Mouse (Mus musculus): ENCODE data around the gene Vmn2r87. TPM values are rescaled to one million over a fixed set of nuclear protein-coding genes. Genes with fewer than 3 reads are reported as not detected.
"Not testable (repeated sequence)": the region's sequence is repeated elsewhere in the genome, so short reads cannot be mapped to it uniquely, and the experiment has no call there.

Vmn2r87 gene
- not detected in 2 replicates for total RNA-seq (2015)
- not detected in 2 replicates for total RNA-seq (2017)

DNA sequence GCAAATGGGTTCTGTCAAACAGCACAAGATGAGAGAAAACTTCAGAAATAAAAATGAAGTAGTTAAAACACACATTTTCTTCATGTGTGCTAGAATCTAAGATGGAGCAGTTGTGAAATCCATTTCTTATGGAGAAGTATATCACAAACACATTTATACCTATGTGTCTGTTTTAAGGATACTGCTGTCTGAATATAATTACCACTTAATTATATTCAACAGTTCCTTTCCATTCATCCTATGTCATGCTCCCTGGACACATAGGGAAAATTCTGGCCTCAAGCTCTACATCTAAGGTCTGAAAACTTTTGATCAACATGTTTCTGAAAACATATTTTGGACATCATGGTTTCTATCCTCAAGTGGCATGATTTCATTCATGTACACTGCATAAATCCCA lies at the start of gene Vmn2r87:
TSS of gene Vmn2r87 (minus strand) at position 101 of the 400 bp plus-strand sequence.
- ATAC-seq (ENCODE audit: poor library complexity, severe bottlenecking), result no peak

DNA sequence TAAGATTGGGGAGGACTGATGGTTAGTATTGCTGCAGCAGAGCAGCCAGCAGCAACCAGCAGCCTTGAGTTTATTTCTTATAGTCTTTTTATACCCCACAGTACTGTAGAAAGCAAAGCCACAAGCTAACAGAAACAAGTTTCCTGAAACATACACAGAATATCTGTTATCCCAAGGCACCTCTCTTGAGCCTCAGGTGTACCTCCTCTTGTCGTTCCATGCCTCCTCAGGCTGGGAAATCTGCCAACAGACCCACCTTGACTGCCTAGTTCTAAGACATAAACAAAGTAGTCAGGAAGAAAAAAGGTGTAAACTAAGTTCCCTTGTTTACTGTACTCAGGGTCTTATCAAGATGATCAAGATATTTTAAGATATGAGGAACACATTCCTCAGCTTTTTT lies 47.1 kb upstream of the Vmn2r87 start:
- ATAC-seq (ENCODE audit: poor library complexity, severe bottlenecking), result not testable (repeated sequence)

DNA sequence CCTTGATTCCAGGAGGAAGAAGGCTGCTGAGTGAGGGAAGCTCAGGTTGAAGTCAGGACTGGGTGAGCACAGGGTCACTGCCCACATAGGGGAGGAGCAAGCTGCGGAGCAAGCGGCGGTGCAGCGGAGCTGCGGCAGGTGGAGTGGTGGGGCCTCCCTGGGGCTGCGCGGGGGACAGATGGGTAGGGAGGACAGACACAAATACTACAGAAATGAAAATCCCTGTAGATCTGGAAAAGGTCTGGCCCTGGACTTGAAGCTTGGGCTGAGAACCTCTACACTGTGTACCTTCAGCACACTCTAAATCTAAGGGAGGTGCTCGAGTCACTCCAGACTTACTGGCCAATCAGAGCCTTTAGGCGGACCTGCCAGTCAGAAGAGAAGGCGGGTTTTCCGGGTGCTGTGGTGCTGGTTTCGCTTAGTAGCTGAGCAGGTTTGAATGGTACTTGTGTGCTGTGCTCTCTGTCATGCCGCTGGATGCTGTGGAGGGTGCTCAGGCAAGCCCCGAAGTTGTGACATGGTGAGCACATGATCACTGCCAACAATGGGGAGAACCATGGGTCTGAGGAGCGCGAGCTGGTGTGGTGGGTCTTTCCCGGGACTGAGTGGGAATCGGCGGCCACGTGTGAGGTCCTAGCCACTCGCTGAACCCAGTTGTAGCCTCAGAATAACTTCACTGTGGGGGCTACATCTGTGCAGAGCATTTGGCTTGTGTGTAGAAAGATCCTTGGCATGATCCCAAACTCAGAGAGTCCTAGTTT lies 44.9 kb upstream of the Vmn2r87 start:
- peak; percentile 92 for ATAC-seq (ENCODE audit: poor library complexity, severe bottlenecking)

DNA sequence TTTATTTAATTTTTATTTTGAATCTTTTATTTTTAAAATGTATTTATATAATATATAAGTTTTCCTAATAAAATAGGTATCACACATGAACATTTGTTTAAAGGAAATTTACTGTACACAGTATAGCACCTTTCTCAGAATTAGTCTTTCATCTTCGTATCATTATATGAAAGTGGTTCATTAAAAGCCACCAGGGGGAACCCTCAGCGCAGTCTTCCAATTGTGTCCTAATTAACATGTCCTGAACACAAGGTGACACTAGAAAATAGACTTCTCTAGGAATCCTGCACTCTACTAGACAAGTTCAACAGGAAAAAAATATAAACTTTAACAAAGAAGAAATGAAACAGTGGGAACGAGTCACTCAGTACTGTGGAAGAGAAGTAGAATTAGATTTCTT lies 38.9 kb upstream of the Vmn2r87 start:
- ATAC-seq (ENCODE audit: poor library complexity, severe bottlenecking), result peak; percentile 60; the same call in 1 of the 2 replicates

DNA sequence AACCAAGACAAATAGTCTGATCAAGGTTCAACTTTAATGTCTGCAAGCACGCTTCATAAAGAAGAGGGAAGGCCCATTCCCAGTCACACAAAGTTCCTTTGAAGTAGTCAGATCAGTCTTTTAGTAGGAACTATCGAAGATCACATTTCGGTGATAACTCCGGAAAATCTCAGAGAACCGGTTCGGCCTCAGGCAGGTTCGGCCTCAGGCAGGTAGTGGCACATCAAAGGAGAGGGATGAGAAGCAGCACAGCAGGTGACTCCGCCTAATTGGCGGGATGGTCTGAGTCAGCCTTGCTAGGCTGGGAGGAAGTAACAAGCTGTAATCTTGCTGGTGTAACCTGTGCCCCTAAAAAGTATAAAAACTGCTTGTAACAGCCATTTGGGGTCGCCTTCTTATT lies 30.7 kb upstream of the Vmn2r87 start:
- no peak for ATAC-seq (ENCODE audit: poor library complexity, severe bottlenecking)

DNA sequence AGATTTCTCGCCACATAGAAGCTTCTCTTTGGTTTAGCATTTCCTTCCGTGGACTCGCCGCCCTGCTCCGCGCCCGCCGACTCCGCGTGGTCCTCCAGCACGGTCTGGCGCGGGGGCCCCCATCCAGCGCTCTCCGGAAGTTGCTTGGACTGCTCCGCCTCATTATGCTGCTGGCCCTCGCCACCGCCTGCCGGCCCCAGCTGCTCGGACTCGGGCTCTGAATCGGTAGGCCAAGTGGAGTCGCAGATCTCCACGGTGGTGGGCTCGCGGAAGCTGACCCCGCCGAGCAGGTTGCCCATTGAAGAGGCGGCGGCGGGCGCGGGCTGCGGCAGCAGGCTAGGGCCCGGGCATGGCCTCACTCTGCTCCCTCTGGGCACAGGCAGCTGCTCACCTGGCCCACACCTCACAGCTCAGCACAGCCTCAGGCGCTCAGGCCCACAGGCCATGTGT lies 26.9 kb downstream of the Vmn2r87 start:
- ATAC-seq (ENCODE audit: poor library complexity, severe bottlenecking), result peak; percentile 80

DNA sequence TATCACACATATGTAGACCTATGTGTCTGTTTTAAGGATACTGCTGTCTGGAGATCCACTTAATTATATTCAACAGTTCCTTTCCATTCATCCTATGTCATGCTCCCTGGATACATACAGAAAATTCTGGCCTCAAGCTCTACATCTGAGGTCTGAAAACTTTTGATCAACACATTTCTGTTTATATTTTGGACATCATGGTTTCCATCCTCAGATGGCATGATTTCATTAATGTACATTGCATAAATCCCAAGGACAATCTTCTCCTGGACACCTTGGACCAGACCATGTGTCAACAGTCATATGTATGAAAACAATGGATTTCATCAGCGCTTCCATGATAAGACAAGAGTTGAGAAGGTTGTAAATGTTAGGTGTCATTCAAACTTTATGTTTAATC lies 41.2 kb downstream of the Vmn2r87 start, which contains the start of gene Vmn2r86:
TSS of gene Vmn2r86 (minus strand) at position 101 of the 400 bp plus-strand sequence.
- ATAC-seq (ENCODE audit: poor library complexity, severe bottlenecking), result not testable (repeated sequence)

DNA sequence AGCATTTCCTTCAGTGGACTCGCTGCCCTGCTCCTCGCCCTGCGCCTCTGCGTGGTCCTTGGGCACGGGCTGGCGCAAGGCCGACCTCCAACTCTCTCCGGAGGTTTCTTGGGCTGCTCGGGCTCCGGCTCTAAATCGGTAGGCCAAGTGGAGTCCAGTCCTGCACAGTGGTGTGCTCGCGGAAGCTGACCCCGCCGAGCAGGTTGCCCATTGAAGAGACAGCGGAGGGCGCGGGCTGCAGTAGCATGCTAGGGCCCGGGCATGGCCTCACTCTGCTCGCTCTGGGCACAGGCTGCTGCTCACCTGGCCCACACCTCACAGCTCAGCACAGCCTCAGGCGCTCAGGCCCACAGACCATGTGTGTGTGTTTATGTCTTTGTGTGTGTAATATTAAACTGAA lies 52.4 kb downstream of the Vmn2r87 start:
- ATAC-seq (ENCODE audit: poor library complexity, severe bottlenecking), result no peak

DNA sequence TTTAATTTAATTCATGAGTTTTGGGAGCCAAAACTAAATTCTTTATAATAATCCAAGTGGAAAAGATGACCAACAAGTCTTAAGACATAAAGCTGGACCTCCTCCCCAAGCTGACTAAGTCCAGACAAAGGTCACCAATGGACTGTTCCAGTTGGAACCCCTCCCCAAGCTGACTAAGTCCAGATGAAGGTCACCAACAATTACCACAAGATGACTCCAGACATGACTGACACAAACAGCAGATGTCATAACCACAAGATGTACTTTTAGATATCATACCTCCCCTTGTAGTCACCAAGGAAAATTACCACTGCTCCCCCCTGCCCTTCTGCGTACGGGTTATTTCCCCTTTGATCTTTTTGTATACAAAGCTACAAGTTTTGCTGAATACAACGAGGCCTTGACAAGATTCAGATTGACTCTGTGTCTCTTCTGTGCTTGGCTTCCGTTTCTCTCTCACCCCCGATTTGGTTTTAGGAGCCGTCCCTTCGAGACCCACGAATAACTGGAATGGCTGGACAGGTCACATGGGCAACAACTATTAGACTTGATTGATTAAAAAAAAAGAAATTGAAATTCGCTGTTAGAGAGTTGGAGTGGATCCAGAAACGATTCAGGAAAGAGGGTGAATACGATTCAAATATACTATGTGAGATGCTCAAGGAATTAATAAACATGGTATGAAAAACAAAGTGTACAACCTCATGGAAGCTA lies 62.9 kb downstream of the Vmn2r87 start:
- ATAC-seq (ENCODE audit: poor library complexity, severe bottlenecking), result not testable (repeated sequence)

DNA sequence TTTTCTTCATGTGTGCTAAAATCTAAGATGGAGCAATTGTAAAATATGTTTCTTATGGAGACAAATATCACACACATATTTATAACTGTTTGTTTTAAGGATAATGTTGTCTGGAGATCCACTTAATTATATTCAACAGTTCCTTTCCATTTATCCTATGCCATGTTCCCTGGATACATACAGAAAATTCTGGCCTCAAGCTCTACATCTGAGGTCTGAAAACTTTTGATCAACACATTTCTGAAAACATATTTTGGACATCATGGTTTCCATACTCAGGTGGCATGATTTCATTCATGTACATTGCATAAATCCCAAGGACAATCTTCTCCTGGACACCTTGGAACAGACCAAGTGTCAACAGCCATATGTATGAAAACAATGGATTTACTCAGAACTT lies 67.6 kb downstream of the Vmn2r87 start, which contains the start of gene Vmn2r85:
TSS of gene Vmn2r85 (minus strand) at position 101 of the 400 bp plus-strand sequence.
- not testable (repeated sequence) for ATAC-seq (ENCODE audit: poor library complexity, severe bottlenecking)

DNA sequence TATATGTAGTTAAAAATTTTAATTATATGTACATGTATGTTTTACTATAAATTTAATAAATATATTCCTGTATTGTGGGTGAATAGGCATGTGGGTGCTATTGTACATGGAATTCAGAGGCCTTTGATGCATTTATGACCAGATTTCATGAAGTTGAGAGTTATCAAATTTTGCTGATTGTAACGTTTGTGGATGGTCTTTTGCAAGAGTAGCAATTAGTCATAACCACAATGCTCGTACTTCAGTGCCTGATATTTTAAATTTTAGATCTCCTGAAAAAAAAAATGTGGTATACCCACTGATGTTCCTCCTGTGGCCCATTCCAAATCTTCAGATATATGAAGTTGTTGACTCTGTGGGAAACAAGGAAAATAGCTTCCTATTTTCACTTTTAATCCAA lies 74.8 kb downstream of the Vmn2r87 start:
- not testable (repeated sequence) for ATAC-seq (ENCODE audit: poor library complexity, severe bottlenecking)

Other genes with a start within 250 kb of the Vmn2r87 start
- not detected in 2 replicates for gene Neurod4, start 217.2 kb downstream of the Vmn2r87 start, total RNA-seq (2015)
- not detected in 2 replicates for gene Neurod4, start 217.2 kb downstream of the Vmn2r87 start, total RNA-seq (2017)
- 8.2 and 18.6 TPM in 2 replicates for gene Tespa1, start 174.5 kb downstream of the Vmn2r87 start, total RNA-seq (2015)
- 15.5 and 32.0 TPM in 2 replicates for gene Tespa1, start 174.5 kb downstream of the Vmn2r87 start, total RNA-seq (2017)
- gene Vmn2r84, start 103.1 kb downstream of the Vmn2r87 start, total RNA-seq (2015), result not detected in 2 replicates
- not detected in 2 replicates for gene Vmn2r84, start 103.1 kb downstream of the Vmn2r87 start, total RNA-seq (2017)
- not detected in 2 replicates for gene Vmn2r85, start 67.7 kb downstream of the Vmn2r87 start, total RNA-seq (2015)
- gene Vmn2r85, start 67.7 kb downstream of the Vmn2r87 start, total RNA-seq (2017), result not detected in 2 replicates
- not detected in 2 replicates for gene Vmn2r86, start 41.3 kb downstream of the Vmn2r87 start, total RNA-seq (2015)
- not detected in 2 replicates for gene Vmn2r86, start 41.3 kb downstream of the Vmn2r87 start, total RNA-seq (2017)

Measured in megakaryocyte, adult 5-6 weeks (primary cell).